Mouse (Mus musculus) forebrain, embryonic 13.5 days (tissue): Measurements from ENCODE around the gene Mef2b. TPM values are rescaled to one million over a fixed set of nuclear protein-coding genes. Genes with fewer than 3 reads are reported as not detected.

Experiments
- ATAC-seq: fragments of 200-750 bp; cut with Nextera tagmentation; 2 replicates; pipeline ENCODE4 v1.8.0; 2017
- H3K27ac ChIP-seq: fragments of 300-500 bp; sonication (generic); 2 replicates; pipeline ENCODE4 v1.5.1; 2015; ENCODE audit warnings: inconsistent platforms, mild to moderate bottlenecking, moderate library complexity
- H3K27me3 ChIP-seq: fragments of 300-500 bp; sonication (generic); 2 replicates; pipeline ENCODE4 v1.6.1; 2015; ENCODE audit warnings: mild to moderate bottlenecking, inconsistent platforms
- H3K36me3 ChIP-seq: fragments of 300-500 bp; sonication (generic); 2 replicates; pipeline ENCODE4 v1.6.1; 2015; ENCODE audit warnings: mild to moderate bottlenecking, inconsistent platforms; ENCODE audit not compliant: poor library complexity, severe bottlenecking
- H3K4me1 ChIP-seq: fragments of 300-500 bp; sonication (generic); 2 replicates; pipeline ENCODE4 v1.6.1; 2015; ENCODE audit warnings: inconsistent platforms
- H3K4me2 ChIP-seq: fragments of 300-500 bp; sonication (generic); 2 replicates; pipeline ENCODE4 v1.6.1; 2015; ENCODE audit warnings: inconsistent platforms, mild to moderate bottlenecking, moderate library complexity
- H3K4me3 ChIP-seq: fragments of 300-500 bp; sonication (generic); 2 replicates; pipeline ENCODE4 v1.5.1; 2015; ENCODE audit warnings: mild to moderate bottlenecking, inconsistent platforms
- H3K9ac ChIP-seq: fragments of 300-500 bp; sonication (generic); 2 replicates; pipeline ENCODE4 v1.6.1; 2015; ENCODE audit warnings: mild to moderate bottlenecking, inconsistent platforms
- H3K9me3 ChIP-seq: fragments of 300-500 bp; sonication (generic); replicated peaks from 2 replicates; pipeline ENCODE4 v1.6.1; 2016; ENCODE audit warnings: inconsistent platforms
- WGBS: fragments of 180-500 bp; shearing (Covaris S2); methylation state at CpG from one replicate; pipeline ENCODE4 v1.1.7; 2015; 5-methylcytosine and 5-hydroxymethylcytosine counted together
- polyA plus RNA-seq: library from polyadenylated mRNA; unstranded; fragments of >200 nt; fragmentation: Nextera tagmentation; extraction: Ambion mirVana; gene quantifications from 2 replicates; pipeline ENCODE4 v1.2.1, GENCODE M21; 2015

Gene Mef2b
- polyA plus RNA-seq, 1 experiment from 2014 or later: 0.45 TPM

GRCm38 (mm10) chr8:70166504-70167110 lies 27.1 kb downstream of the Mef2b start:
- no peak overlapping the region for H3K27ac ChIP-seq
- H3K4me2 ChIP-seq: peak overlapping the region; percentile 54
- 5% methylated on average over 21 of the region's 21 CpGs for WGBS
- peaks cover 17% of the 10 kb centered on the region for H3K27me3 ChIP-seq
- 0 out of 2 replicates have a peak overlapping the region, but pooled peaks have one; percentile 10 for H3K9ac ChIP-seq
- peak; percentile 89 for ATAC-seq
- peaks cover 3% of the 10 kb centered on the region; the same call in 1 of the 2 replicates for H3K4me1 ChIP-seq
- no peaks in the 10 kb centered on the region for H3K9me3 ChIP-seq
- H3K4me3 ChIP-seq: peak overlapping the region; percentile 24; the same call in 1 of the 2 replicates
- H3K36me3 ChIP-seq: no peaks in the 10 kb centered on the region

GRCm38 (mm10) chr8:70170116-70170515 lies 30.6 kb downstream of the Mef2b start:
- Histone ChIP-seq H3K36me3 (0 out of 2 replicates have a peak, but pooled peaks cover 4% of the 10 kb centered on the region), H3K4me3 (no peak overlapping the region), H3K4me1 (peaks cover 20% of the 10 kb centered on the region), H3K27ac (no peak overlapping the region), H3K9me3 (no peaks in the 10 kb centered on the region), H3K27me3 (peaks cover 14% of the 10 kb centered on the region), H3K4me2 (no peak overlapping the region), H3K9ac (no peak overlapping the region)
- 84% methylated on average over 3 of the region's 3 CpGs for WGBS
- ATAC-seq: no peak

GRCm38 (mm10) chr8:70170748-70171147 lies 31.2 kb downstream of the Mef2b start:
- no peak overlapping the region for H3K4me3 ChIP-seq
- H3K9ac ChIP-seq: no peak overlapping the region
- H3K9me3 ChIP-seq: no peaks in the 10 kb centered on the region
- ATAC-seq: no peak
- H3K27me3 ChIP-seq: peaks cover 8% of the 10 kb centered on the region
- no peak overlapping the region for H3K4me2 ChIP-seq
- WGBS: 87% methylated on average over 3 of the region's 3 CpGs
- H3K36me3 ChIP-seq: 0 out of 2 replicates have a peak, but pooled peaks cover 4% of the 10 kb centered on the region
- H3K27ac ChIP-seq: no peak overlapping the region
- H3K4me1 ChIP-seq: peaks cover 20% of the 10 kb centered on the region

- Histone ChIP-seq H3K4me2 (peak overlapping the region; percentile 66; the same call in 1 of the 2 replicates), H3K27me3 (0 out of 2 replicates have a peak, but pooled peaks cover 3% of the 10 kb centered on the region), H3K9me3 (no peaks in the 10 kb centered on the region), H3K4me3 (no peak overlapping the region), H3K27ac (no peak overlapping the region), H3K4me1 (peaks cover 20% of the 10 kb centered on the region), H3K36me3 (0 out of 2 replicates have a peak, but pooled peaks cover 4% of the 10 kb centered on the region), H3K9ac (no peak overlapping the region)
- ATAC-seq: no peak
- 91% methylated on average over 7 of the region's 7 CpGs for WGBS
Observed at GRCm38 (mm10) chr8:70171240-70171639, 31.7 kb downstream of the Mef2b start.

GRCm38 (mm10) chr8:70172043-70172681 lies 32.7 kb downstream of the Mef2b start, which contains the start of gene Tmem161a:
Gene Tmem161a (plus strand): TSS chr8:70172356.
- Histone ChIP-seq H3K9me3 (no peaks in the 10 kb centered on the region), H3K36me3 (peaks cover 10% of the 10 kb centered on the region), H3K4me2 (peak within 1 kb of the TSS; percentile 66), H3K4me1 (peaks cover 17% of the 10 kb centered on the region), H3K9ac (peak within 1 kb of the TSS; percentile 83), H3K27me3 (0 out of 2 replicates have a peak, but pooled peaks cover 3% of the 10 kb centered on the region), H3K4me3 (peak within 1 kb of the TSS; percentile 72), H3K27ac (no peak within 1 kb of the TSS; the same call in 1 of the 2 replicates)
- ATAC-seq: peak; percentile 99
- 2% methylated on average over 27 of the region's 27 CpGs for WGBS

- peaks cover 17% of the 10 kb centered on the region for H3K4me1 ChIP-seq
- 0 out of 2 replicates have a peak overlapping the region, but pooled peaks have one; percentile 22 for H3K9ac ChIP-seq
- H3K9me3 ChIP-seq: no peaks in the 10 kb centered on the region
- peak overlapping the region; percentile 66 for H3K4me2 ChIP-seq
- WGBS: 88% methylated on average over 5 of the region's 5 CpGs
- H3K27ac ChIP-seq: no peak overlapping the region
- H3K4me3 ChIP-seq: peak overlapping the region; percentile 72
- no peak for ATAC-seq
- peaks cover 20% of the 10 kb centered on the region for H3K36me3 ChIP-seq
- H3K27me3 ChIP-seq: 0 out of 2 replicates have a peak, but pooled peaks cover 1% of the 10 kb centered on the region
Observed at GRCm38 (mm10) chr8:70173320-70173719, 33.8 kb downstream of the Mef2b start.

GRCm38 (mm10) chr8:70174079-70174478 lies 34.6 kb downstream of the Mef2b start:
- peaks cover 27% of the 10 kb centered on the region for H3K36me3 ChIP-seq
- no peak overlapping the region for H3K27ac ChIP-seq
- peaks cover 17% of the 10 kb centered on the region for H3K4me1 ChIP-seq
- H3K4me3 ChIP-seq: no peak overlapping the region
- WGBS: 88% methylated on average over 7 of the region's 7 CpGs
- 0 out of 2 replicates have a peak overlapping the region, but pooled peaks have one; percentile 34 for H3K9ac ChIP-seq
- no peak for ATAC-seq
- H3K27me3 ChIP-seq: no peaks in the 10 kb centered on the region
- H3K9me3 ChIP-seq: no peaks in the 10 kb centered on the region
- no peak overlapping the region for H3K4me2 ChIP-seq

- H3K4me3 ChIP-seq: no peak overlapping the region
- H3K27ac ChIP-seq: no peak overlapping the region
- no peak for ATAC-seq
- 90% methylated on average over 2 of the region's 2 CpGs for WGBS
- H3K36me3 ChIP-seq: peaks cover 58% of the 10 kb centered on the region
- H3K9me3 ChIP-seq: no peaks in the 10 kb centered on the region
- H3K9ac ChIP-seq: no peak overlapping the region
- H3K4me2 ChIP-seq: no peak overlapping the region
- H3K27me3 ChIP-seq: no peaks in the 10 kb centered on the region
- H3K4me1 ChIP-seq: peaks cover 11% of the 10 kb centered on the region
Observed at GRCm38 (mm10) chr8:70178231-70178630, 38.7 kb downstream of the Mef2b start.

GRCm38 (mm10) chr8:70179082-70179481 lies 39.6 kb downstream of the Mef2b start:
- peaks cover 2% of the 10 kb centered on the region; the same call in 1 of the 2 replicates for H3K4me1 ChIP-seq
- H3K4me2 ChIP-seq: no peak overlapping the region
- ATAC-seq: no peak
- H3K9ac ChIP-seq: no peak overlapping the region
- no peak overlapping the region for H3K27ac ChIP-seq
- H3K27me3 ChIP-seq: no peaks in the 10 kb centered on the region
- H3K4me3 ChIP-seq: no peak overlapping the region
- peaks cover 66% of the 10 kb centered on the region for H3K36me3 ChIP-seq
- 98% methylated on average over 4 of the region's 4 CpGs for WGBS
- H3K9me3 ChIP-seq: no peaks in the 10 kb centered on the region

- Histone ChIP-seq H3K9me3 (no peaks in the 10 kb centered on the region), H3K9ac (no peak overlapping the region), H3K27me3 (no peaks in the 10 kb centered on the region), H3K27ac (no peak overlapping the region), H3K4me2 (no peak overlapping the region), H3K4me3 (no peak overlapping the region), H3K4me1 (no peaks in the 10 kb centered on the region), H3K36me3 (peaks cover 63% of the 10 kb centered on the region)
- ATAC-seq: no peak
- WGBS: 91% methylated on average over 14 of the region's 16 CpGs
Observed at GRCm38 (mm10) chr8:70181212-70181902, 41.8 kb downstream of the Mef2b start.

- Histone ChIP-seq H3K9me3 (no peaks in the 10 kb centered on the region), H3K36me3 (peaks cover 59% of the 10 kb centered on the region), H3K9ac (no peak overlapping the region; the same call in 1 of the 2 replicates), H3K27ac (no peak overlapping the region), H3K4me2 (no peak overlapping the region), H3K4me1 (no peaks in the 10 kb centered on the region), H3K27me3 (no peaks in the 10 kb centered on the region), H3K4me3 (no peak overlapping the region)
- WGBS: 83% methylated on average over 2 of the region's 2 CpGs
- ATAC-seq: no peak
Observed at GRCm38 (mm10) chr8:70181903-70182252, 42.4 kb downstream of the Mef2b start.

GRCm38 (mm10) chr8:70183194-70183593 lies 43.7 kb downstream of the Mef2b start:
- 93% methylated on average over 4 of the region's 4 CpGs for WGBS
- no peak overlapping the region for H3K27ac ChIP-seq
- H3K4me2 ChIP-seq: no peak overlapping the region
- peaks cover 48% of the 10 kb centered on the region for H3K36me3 ChIP-seq
- no peaks in the 10 kb centered on the region for H3K4me1 ChIP-seq
- no peak for ATAC-seq
- no peaks in the 10 kb centered on the region for H3K9me3 ChIP-seq
- no peaks in the 10 kb centered on the region for H3K27me3 ChIP-seq
- H3K9ac ChIP-seq: no peak overlapping the region
- no peak overlapping the region for H3K4me3 ChIP-seq
